Mouse (Mus musculus): ENCODE measurements around the gene Bcat1. TPM values are rescaled to one million over a fixed set of nuclear protein-coding genes. Genes with fewer than 3 reads are reported as not detected.

Gene Bcat1
- 5.0 and 6.0 TPM in 2 replicates for polyA plus RNA-seq (2014; fragmentation: Nextera tagmentation; extraction: Ambion mirVana)

GRCm38 (mm10) chr6:145075548-145076224, at the start of gene Bcat1:
TSS of gene Bcat1 (minus strand) at chr6:145076184.
- DNase-seq (ENCODE audit: low spot score) (peak; percentile 47), ATAC-seq (replicated peaks; ENCODE audit: low FRiP score) (no peak; the same call in 1 of the 2 replicates)
- H3K4me1 ChIP-seq (replicated peaks; ENCODE audit: control insufficient read depth, insufficient read depth, low read length) = no peaks in the 10 kb centered on the region
- peak within 1 kb of the TSS; percentile 64 for H3K4me2 ChIP-seq
- peaks cover 38% of the 10 kb centered on the region for H3K27me3 ChIP-seq (replicated peaks; ENCODE audit: control insufficient read depth, insufficient read depth, low read length)
- H3K4me3 ChIP-seq (ENCODE audit: low read depth, low read length) = peak within 1 kb of the TSS; percentile 40
- no peaks in the 10 kb centered on the region for H3K9me3 ChIP-seq (ENCODE audit: control insufficient read depth, low read length)
- H3K36me3 ChIP-seq (ENCODE audit: control insufficient read depth, insufficient read depth, low read length) = no peaks in the 10 kb centered on the region
- no peak within 1 kb of the TSS for H3K27ac ChIP-seq (ENCODE audit: low read depth, low read length)
- 0 out of 2 replicates have a peak within 1 kb of the TSS, but pooled peaks have one; percentile 16 for H3K9ac ChIP-seq (ENCODE audit: low read depth, low read length)
- under 1% methylated on average over 39 of the region's 39 CpGs for WGBS

- no peak overlapping the region for H3K9ac ChIP-seq (ENCODE audit: low read depth, low read length)
- DNase-seq (ENCODE audit: low spot score) (no peak), ATAC-seq (replicated peaks; ENCODE audit: low FRiP score) (no peak)
- WGBS = 46% methylated on average over 7 of the region's 7 CpGs
- no peaks in the 10 kb centered on the region for H3K36me3 ChIP-seq (ENCODE audit: control insufficient read depth, insufficient read depth, low read length)
- no peaks in the 10 kb centered on the region for H3K27me3 ChIP-seq (replicated peaks; ENCODE audit: control insufficient read depth, insufficient read depth, low read length)
- H3K4me1 ChIP-seq (replicated peaks; ENCODE audit: control insufficient read depth, insufficient read depth, low read length) = peaks cover 39% of the 10 kb centered on the region
- no peak overlapping the region for H3K4me2 ChIP-seq
- H3K4me3 ChIP-seq (ENCODE audit: low read depth, low read length) = no peak overlapping the region
- no peak overlapping the region for H3K27ac ChIP-seq (ENCODE audit: low read depth, low read length)
- no peaks in the 10 kb centered on the region; the same call in 1 of the 2 replicates for H3K9me3 ChIP-seq (ENCODE audit: control insufficient read depth, low read length)
These were observed 49.7 kb upstream of the Bcat1 start for GRCm38 (mm10) chr6:145125591-145126113.

DNA sequence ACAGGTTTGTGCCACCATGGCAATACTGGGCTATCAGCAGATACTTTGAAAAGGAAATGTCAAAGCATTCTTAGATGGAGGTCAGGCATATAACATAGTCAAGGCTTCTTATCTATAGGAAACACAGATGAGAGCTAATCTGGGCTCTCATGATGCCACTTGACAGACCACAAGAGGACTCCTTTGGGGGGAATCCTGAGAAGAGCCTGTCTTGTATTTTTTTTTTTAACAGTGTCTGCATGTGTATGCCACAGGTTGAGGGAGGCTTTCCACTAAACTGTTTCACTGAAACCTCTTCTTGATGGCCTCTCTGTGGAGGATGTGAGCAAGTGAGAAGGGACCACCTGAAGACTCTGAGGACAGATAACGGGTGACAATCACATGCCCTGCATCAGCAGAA, 48.6 kb upstream of the Bcat1 start:
- 0 out of 2 replicates have a peak overlapping the region, but pooled peaks have one; percentile 2 for H3K27ac ChIP-seq (ENCODE audit: low read depth, low read length)
- DNase-seq (ENCODE audit: low spot score) (no peak), ATAC-seq (replicated peaks; ENCODE audit: low FRiP score) (peak; percentile 74)
- no peak overlapping the region for H3K9ac ChIP-seq (ENCODE audit: low read depth, low read length)
- no peaks in the 10 kb centered on the region for H3K27me3 ChIP-seq (replicated peaks; ENCODE audit: control insufficient read depth, insufficient read depth, low read length)
- no peak overlapping the region for H3K4me3 ChIP-seq (ENCODE audit: low read depth, low read length)
- no peaks in the 10 kb centered on the region for H3K36me3 ChIP-seq (ENCODE audit: control insufficient read depth, insufficient read depth, low read length)
- peaks cover 45% of the 10 kb centered on the region for H3K4me1 ChIP-seq (replicated peaks; ENCODE audit: control insufficient read depth, insufficient read depth, low read length)
- no peak overlapping the region; the same call in 1 of the 2 replicates for H3K4me2 ChIP-seq
- H3K9me3 ChIP-seq (ENCODE audit: control insufficient read depth, low read length) = no peaks in the 10 kb centered on the region; the same call in 1 of the 2 replicates
- 30% methylated on average over 1 of the region's 1 CpGs for WGBS

DNA sequence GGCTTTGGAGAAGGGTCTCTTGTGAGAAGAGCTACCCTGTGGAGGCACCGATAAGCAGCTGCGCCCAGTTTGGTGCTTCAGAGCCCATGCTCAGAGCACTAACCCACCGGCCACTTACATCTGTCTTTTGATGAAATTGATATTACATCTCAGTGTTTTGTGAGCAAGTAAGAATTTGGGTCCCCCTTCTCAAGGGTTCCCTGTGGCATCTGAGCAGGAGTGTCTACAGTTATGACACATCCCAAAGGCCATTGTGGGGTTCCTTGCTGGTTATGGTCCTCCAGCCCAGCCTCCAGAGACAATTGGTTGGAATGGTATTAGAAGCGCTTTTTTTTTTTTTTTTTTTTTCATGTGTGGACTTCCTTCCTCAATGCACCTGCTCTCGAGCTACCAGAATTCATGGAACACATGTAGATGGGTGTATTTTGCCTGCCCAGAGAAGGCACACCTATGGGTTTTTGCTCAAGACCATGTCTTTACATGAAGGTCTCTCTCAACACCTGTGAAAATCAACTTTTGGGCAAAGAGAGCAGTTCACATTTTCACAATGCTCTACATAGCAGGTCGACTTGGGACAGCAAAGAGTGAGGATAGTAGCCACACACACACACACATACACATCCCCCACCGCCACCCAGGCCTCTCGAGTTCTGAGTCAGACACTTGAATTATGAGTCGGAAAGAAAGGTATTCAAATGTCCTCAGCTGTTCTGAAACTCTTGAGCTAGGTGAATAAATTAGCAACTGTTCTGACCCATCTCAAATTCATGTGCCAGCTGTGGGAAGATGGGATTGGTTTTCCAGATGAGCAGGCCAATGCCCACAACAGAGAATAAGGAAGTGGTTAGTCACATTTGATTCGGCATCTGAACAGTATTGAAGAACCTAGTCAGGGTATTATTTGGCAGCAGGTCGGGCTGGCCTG, 47.4 kb upstream of the Bcat1 start:
- peak overlapping the region; percentile 7; the same call in 1 of the 2 replicates for H3K4me3 ChIP-seq (ENCODE audit: low read depth, low read length)
- peaks cover 45% of the 10 kb centered on the region for H3K4me1 ChIP-seq (replicated peaks; ENCODE audit: control insufficient read depth, insufficient read depth, low read length)
- no peaks in the 10 kb centered on the region for H3K27me3 ChIP-seq (replicated peaks; ENCODE audit: control insufficient read depth, insufficient read depth, low read length)
- no peaks in the 10 kb centered on the region for H3K36me3 ChIP-seq (ENCODE audit: control insufficient read depth, insufficient read depth, low read length)
- H3K9ac ChIP-seq (ENCODE audit: low read depth, low read length) = no peak overlapping the region
- DNase-seq (ENCODE audit: low spot score) (no peak), ATAC-seq (replicated peaks; ENCODE audit: low FRiP score) (no peak; the same call in 1 of the 2 replicates)
- H3K4me2 ChIP-seq = peak overlapping the region; percentile 59
- H3K27ac ChIP-seq (ENCODE audit: low read depth, low read length) = no peak overlapping the region
- WGBS = 51% methylated on average over 11 of the region's 11 CpGs
- H3K9me3 ChIP-seq (ENCODE audit: control insufficient read depth, low read length) = no peaks in the 10 kb centered on the region; the same call in 1 of the 2 replicates

GRCm38 (mm10) chr6:145122423-145123059, 46.6 kb upstream of the Bcat1 start:
- DNase-seq (ENCODE audit: low spot score) = no peak
- no peak for ATAC-seq (replicated peaks; ENCODE audit: low FRiP score)

DNA sequence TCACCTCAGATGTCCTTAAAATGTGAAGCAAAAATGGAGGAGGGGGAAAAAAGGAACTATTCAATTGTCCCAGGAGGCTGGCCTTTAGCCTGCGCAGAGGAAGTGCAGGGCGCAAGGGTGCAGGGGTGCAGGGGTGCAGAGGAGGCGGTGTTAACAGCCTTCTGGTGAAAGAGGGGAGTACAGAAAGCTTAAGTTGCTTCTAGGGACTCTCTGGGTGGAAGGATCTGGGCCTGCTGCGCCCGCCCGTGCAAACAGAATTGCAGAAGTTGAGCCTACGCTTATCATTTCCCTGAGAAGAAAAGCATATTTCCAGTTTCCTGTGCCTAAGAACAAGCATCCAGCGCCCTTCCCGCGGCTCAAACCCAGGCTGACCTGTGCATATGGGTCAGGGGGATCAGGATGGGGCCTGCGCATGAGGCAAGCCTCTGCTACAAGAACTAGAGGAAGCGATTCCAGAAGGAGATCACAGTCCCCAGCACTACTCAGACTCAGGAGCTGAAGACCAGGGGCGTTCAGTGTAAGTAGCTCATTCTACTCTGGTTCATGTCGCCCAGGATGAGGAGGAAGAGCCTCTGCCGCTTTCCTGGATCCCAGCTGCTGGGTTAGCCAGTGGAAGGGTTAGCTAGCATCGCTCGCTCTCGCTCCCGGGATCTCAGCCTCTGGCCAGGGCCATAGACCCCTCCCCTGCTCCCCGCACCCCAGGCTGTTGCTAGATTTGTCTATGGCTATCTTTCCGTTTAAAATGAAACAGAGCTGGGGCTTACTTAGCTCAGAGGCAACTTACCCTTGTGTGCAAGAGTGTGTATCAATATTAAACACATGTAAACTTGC, 45.8 kb upstream of the Bcat1 start:
- Histone ChIP-seq H3K27ac (ENCODE audit: low read depth, low read length) (peak overlapping the region; percentile 86), H3K4me1 (replicated peaks; ENCODE audit: control insufficient read depth, insufficient read depth, low read length) (peaks cover 47% of the 10 kb centered on the region), H3K9ac (ENCODE audit: low read depth, low read length) (peak overlapping the region; percentile 59), H3K4me3 (ENCODE audit: low read depth, low read length) (peak overlapping the region; percentile 43), H3K4me2 (peak overlapping the region; percentile 59), H3K36me3 (ENCODE audit: control insufficient read depth, insufficient read depth, low read length) (no peaks in the 10 kb centered on the region), H3K27me3 (replicated peaks; ENCODE audit: control insufficient read depth, insufficient read depth, low read length) (no peaks in the 10 kb centered on the region), H3K9me3 (ENCODE audit: control insufficient read depth, low read length) (no peaks in the 10 kb centered on the region)
- 26% methylated on average over 21 of the region's 21 CpGs for WGBS
- DNase-seq (ENCODE audit: low spot score) (peak; percentile 65), ATAC-seq (replicated peaks; ENCODE audit: low FRiP score) (peak; percentile 32)

More at GRCm38 (mm10) chr6:145122423-145123059, 46.6 kb upstream of the Bcat1 start:
- Histone ChIP-seq H3K9me3 (ENCODE audit: control insufficient read depth, low read length) (no peaks in the 10 kb centered on the region; the same call in 1 of the 2 replicates), H3K4me2 (peak overlapping the region; percentile 59), H3K4me1 (replicated peaks; ENCODE audit: control insufficient read depth, insufficient read depth, low read length) (peaks cover 45% of the 10 kb centered on the region), H3K27me3 (replicated peaks; ENCODE audit: control insufficient read depth, insufficient read depth, low read length) (no peaks in the 10 kb centered on the region), H3K4me3 (ENCODE audit: low read depth, low read length) (peak overlapping the region; percentile 43), H3K36me3 (ENCODE audit: control insufficient read depth, insufficient read depth, low read length) (no peaks in the 10 kb centered on the region), H3K27ac (ENCODE audit: low read depth, low read length) (peak overlapping the region; percentile 86), H3K9ac (ENCODE audit: low read depth, low read length) (peak overlapping the region; percentile 59; the same call in 1 of the 2 replicates)
- 58% methylated on average over 8 of the region's 8 CpGs for WGBS

GRCm38 (mm10) chr6:145120787-145121589, 45.0 kb upstream of the Bcat1 start:
- Histone ChIP-seq H3K9me3 (ENCODE audit: control insufficient read depth, low read length) (no peaks in the 10 kb centered on the region), H3K4me1 (replicated peaks; ENCODE audit: control insufficient read depth, insufficient read depth, low read length) (peaks cover 55% of the 10 kb centered on the region), H3K27ac (ENCODE audit: low read depth, low read length) (peak overlapping the region; percentile 86), H3K27me3 (replicated peaks; ENCODE audit: control insufficient read depth, insufficient read depth, low read length) (no peaks in the 10 kb centered on the region), H3K9ac (ENCODE audit: low read depth, low read length) (peak overlapping the region; percentile 59), H3K4me2 (peak overlapping the region; percentile 59), H3K36me3 (ENCODE audit: control insufficient read depth, insufficient read depth, low read length) (no peaks in the 10 kb centered on the region), H3K4me3 (ENCODE audit: low read depth, low read length) (peak overlapping the region; percentile 43; the same call in 1 of the 2 replicates)
- WGBS = 17% methylated on average over 18 of the region's 18 CpGs
- ATAC-seq (replicated peaks; ENCODE audit: low FRiP score) (0 out of 2 replicates have a peak, but pooled peaks have one; percentile 8), DNase-seq (ENCODE audit: low spot score) (no peak)
